Mouse (Mus musculus) neutrophil, adult 5-6 weeks (primary cell): ENCODE measurements around the gene Rac1. TPM values are rescaled to one million over a fixed set of nuclear protein-coding genes. Genes with fewer than 3 reads are reported as not detected.
"Not testable (repeated sequence)": the region's sequence is repeated elsewhere in the genome, so short reads cannot be mapped to it uniquely, and the experiment has no call there.

Source experiments
- ATAC-seq: fragments of 151-379, 151-347 bp; 2 replicates; pipeline ENCODE4 v1.8.0; 2017; ENCODE audit warnings: mild to moderate bottlenecking, moderate TSS enrichment; ENCODE audit not compliant: insufficient number of reproducible peaks, poor library complexity, low FRiP score, severe bottlenecking; ENCODE audit errors: extremely low read depth
- total RNA-seq: library from RNA; stranded (forward); fragments of 200-1000 nt; gene quantifications from 2 replicates; pipeline ENCODE4 v1.2.3, GENCODE M21; 2017

Rac1 gene
- total RNA-seq, 1 experiment from 2014 or later: 187 TPM

DNA sequence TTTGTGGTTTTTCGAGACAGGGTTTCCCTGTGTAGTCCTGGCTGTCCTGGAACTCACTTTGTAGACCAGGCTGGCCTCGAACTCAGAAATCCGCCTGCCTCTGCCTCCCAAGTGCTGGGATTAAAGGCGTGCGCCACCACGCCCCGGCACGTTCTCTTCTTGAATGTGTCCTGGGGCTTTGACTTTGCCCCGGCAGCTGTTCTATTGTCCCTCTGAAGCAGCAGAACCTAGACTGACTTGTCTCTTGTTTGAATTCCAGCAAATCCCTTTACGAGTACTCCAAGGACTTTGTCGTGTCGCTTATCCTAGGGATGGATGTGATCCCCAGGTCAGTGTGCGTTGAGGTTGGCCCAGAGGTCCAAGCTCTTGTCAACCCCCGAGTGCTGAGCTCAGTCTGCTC lies 27.1 kb downstream of the Rac1 start:
- ATAC-seq: not testable (repeated sequence)

DNA sequence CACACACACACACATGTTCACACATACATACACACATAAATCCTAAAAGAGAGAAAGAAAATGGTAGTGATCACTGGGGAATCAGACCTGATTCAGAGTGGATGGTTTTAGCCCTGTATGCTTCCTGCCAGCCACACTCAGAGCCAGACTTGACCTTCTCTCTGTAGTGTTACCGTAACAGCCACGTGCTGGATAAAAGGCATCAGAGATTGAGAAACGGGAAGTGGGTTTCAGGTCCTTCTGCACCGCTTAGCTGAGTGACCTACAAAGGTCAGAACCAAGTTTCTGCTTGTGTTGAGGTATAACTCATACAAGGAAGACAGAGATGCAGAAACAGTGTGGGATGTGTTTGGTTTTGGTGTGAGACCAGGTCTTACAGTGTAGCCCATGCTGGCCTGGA lies 28.1 kb downstream of the Rac1 start:
- ATAC-seq: peak; percentile 59; the same call in 1 of the 2 replicates

DNA sequence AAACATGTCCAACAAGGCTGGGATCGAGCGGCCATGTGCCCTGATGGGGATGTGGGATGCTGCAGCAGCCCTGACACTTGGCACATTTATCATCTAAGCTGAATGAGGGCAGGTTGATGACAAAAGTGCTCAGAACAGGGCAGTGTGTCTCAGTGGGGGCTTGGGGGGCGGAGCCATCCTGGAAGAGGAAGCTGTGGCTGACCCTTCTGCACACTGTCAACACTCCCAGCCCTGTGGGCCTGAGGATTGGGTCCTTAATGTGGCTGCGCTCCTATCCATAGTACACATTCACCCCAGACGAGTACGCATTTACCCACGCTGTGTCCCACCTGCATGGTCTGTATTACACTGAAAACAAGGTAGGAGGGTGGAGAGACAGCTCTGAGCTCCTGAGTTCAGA lies 28.6 kb downstream of the Rac1 start:
- ATAC-seq: no peak

DNA sequence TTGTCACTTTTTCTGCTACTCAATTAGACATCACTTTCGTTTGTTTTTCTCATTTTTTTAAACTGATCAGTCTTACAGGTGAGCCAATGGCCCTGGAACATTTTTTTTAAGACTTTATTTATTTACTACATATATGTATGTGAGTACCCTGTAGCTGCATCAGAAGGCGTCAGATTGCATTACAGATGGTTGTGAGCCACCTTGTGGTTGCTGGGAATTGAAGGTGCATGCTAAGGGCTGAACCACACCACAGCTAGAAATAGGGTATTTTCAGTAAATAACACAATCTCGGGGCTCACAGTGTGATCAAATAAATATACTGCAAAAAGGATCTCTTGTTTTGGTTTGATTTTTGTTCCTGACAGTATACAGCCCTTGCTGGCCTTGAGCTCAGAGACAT lies 30.4 kb downstream of the Rac1 start:
- no peak for ATAC-seq

DNA sequence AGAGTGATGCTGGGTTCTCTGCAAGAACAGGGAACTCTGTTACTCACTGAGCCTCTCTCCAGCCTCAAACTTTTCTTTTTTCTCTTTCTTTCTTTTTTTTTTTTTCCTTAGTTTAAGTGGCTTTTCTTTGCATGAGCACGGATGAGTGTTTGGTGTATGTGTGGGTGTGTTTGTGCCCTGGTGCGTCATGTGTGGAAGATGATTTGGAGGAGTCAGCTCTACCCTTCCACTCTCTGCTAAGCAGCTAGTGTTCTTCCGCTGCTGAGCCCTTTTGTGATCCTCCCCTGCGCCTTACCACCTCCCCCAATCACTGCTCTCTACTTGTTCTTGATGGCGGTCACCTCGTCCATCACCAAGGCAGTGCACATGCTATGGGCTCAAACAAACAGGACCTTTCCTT lies 32.1 kb downstream of the Rac1 start:
- ATAC-seq: no peak

DNA sequence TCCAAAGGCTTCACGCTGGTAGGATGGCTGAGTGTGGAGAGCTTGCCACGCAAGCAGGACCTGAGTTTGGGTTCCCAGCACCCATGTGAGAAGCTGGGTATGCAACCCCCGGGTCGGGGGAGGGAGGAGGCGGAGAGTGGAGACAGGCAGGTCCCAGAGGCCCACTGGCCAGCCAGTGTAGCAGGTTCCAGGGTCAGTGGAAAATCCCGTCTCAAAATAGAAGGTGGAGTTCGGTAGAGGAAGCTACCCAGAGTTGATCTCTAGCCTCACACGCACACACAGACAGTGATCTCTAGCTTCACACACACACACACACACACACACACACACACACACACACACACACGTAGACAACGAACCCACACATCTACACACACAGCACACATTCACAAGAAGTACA lies 34.7 kb downstream of the Rac1 start:
- no peak for ATAC-seq

DNA sequence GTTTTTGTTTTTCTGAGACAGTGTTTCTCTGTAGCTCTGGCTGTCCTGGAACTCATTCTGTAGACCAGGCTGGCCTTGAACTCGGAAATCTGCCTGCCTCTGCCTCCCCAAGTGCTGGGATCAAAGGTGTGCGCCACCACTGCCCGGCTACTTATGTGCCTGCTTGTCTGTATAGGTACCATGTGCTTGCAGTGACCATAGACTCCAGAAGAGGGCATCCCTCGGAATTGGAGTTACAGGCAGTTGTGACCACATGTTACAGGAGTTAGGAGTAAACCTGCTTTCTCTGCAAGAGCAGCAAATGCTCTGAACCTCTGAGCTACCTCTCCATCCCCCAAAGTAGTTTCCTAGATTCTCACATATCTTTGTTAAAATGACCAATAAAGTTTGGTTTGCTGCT lies 36.1 kb downstream of the Rac1 start:
- no peak for ATAC-seq

DNA sequence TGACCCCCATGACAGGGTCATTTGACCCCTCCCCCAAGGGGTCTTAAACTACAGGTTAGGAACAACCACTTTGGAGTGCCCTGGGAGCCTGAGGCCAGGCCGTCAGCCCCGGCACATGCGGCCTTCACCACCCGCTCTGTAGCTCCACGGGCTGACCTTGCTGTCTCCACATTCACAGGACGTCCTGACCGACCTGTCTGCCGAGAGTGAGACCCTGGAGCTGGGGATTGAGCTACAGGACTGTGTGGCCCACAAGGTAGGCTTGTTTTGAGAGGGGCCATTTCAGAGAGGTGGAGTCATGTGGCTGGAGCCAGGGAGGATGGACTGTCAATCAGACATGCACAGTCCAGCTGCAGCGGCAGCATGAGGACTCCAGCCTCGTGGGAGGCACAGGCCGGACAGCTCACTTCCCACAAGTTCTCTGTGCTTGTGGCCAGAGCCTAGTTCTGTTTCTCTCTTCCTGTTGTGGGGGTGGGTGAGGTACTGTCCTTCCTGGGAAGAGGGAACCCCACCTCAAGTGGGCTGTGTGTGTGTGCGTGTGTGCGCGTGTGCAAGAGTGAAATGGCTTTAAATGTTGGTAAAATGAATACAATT lies 38.0 kb downstream of the Rac1 start:
- peak; percentile 24; the same call in 1 of the 2 replicates for ATAC-seq

DNA sequence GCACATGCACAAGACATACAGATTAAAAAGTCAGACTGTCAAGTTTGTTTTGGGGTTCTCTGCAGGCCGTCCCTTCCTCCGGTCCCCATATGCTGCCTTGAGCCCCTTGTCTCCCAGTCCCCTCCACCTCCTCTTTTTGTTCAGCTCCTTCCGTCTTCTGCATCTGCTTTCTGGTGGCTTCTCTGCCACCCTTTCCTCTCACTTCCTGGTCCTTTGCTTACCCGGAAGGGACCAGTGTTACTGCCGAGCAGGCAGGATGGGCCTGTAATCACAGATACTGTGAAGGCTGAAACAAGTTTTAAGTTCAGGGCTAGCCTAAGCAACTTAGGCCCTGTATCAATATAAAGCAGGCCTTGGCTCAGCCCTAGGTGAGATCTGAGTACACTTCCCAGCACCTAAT lies 39.8 kb downstream of the Rac1 start:
- no peak for ATAC-seq

DNA sequence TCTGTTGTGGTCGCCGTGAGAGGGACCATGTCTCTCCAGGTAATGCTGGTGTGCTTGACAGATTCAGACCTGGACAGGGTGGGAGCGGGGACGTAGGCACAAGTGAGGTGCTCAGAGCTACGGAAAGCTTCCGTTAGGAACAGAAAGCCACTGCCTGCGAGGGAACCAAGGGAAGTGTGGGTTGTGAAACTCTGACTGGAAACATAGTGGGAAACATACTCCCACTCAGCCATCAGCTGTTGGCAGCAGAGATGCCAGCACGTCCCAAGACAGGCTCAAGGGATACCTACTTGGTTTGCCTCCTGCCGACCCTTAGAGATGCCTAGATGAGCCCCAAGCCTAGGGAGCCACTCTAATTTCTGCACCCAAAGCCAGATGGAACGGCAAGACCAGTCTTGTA lies 40.6 kb downstream of the Rac1 start:
- ATAC-seq: no peak

DNA sequence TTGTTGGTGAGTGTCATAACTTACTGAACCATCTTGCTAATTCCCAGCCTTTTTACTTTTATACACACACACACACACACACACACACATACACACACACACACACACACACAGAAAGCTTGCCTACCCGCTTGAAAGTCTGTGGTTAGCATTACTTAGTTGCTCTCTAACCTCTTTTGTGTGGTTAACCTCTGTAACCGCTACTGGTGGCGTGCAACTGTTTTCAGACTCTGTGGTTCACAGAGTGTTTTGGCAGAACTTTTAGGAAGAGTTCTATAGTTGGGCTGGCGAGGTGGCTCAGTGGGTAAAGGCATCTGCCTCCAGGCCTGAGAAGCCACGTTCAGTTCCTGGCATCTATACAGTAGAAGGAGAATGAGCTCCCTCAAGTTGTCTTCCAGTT lies 42.9 kb downstream of the Rac1 start:
- ATAC-seq: no peak

DNA sequence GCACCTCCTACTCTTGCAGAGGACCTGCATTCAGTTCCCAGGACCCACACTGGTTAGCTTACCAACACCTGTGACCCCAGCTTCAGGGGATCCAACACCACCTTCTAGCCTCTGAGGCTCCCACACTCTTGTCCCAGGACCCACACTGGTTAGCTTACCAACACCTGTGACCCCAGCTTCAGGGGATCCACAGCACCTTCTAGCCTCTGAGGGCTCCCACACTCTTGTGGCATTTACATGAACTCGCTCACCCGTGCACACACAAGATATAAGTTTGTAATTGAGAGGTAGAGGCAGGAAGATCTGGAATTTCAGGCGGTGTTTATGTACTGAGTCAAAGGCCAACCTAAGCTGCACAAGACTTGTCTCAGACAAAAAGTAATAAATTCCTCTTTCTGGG lies 49.9 kb downstream of the Rac1 start:
- no peak for ATAC-seq

DNA sequence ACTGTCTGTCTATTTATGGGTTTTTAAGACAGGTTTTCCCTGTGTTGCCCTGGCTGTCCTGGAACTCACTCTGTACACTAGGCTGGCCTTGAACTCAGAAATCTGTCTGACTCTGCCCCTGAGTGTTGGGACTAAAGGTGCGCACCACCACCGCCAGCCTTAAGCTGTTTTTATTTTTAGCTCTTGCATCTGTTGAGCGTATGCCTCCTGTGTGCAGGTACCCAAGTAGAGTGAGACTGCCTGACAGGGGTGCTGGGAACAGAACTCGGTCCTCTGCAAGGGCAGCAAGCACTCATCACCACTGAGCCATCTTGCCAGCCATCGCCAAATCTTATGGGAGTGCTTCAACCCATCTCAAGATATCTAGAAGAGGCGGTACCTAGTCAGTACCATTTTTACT lies 51.8 kb downstream of the Rac1 start:
- ATAC-seq: no peak

DNA sequence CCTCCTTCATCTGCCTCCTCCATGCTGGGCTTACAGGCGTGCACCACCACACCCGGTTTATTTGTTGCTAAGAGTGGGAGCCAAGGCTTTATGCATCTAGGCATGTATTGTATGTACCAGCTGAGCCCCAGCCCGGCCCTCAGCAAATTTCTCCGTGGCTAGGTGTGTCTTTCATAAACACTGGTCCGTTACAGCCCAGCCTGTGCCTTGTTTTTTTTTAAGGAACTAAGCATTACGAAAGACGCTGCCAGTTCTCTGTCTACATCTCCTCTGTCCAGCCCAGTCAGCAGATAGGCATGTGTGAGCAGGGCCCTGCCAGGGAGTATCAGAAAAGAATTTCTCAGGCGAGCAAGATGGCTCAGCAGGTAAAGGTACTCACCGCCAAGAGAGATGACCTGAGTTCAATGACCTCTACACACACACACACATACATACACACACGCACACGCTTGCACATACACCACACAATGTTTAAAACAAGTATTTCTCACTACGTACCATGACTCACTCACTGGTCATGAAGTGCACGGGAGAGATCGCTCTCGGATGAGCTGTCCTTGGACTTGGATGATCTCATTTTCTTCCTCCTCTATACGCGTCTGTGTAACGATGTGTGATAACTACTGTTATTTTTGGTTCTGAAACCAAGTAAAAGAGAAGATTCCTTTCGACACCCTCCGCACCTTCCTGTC lies 52.5 kb downstream of the Rac1 start:
- peak; percentile 73 for ATAC-seq

DNA sequence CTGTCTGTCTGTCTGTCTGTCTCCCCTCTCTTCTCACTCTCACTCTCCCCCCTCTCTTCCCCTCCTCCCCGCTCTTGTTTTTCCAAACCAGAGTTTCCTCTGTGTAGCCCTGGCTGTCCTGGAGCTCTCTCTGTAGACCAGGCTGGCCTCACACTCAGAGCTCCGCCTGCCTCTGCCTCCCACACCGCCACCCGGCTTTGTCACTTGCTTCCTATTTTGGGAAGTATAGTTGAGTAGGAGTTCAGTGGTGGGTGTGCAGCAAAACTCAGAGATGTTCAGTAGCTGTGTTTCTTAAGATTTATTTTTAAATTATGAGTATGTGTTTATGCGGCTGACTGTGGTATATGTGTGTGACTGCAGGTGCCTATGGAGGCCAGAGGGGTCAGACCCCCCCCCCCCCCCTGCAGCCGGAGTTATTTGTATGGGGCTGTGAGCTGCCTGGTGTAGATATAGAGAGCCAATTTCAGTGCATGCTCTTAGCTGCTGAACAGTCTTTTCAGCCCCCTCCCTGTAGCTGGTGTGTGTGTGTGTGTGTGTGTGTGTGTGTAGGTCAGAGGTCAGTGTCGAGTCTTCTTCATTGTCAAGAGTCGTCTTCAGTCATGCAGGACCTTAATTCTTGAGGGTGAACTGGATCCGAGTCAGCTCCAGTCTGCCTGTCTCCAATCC lies 55.8 kb downstream of the Rac1 start:
- no peak for ATAC-seq

DNA sequence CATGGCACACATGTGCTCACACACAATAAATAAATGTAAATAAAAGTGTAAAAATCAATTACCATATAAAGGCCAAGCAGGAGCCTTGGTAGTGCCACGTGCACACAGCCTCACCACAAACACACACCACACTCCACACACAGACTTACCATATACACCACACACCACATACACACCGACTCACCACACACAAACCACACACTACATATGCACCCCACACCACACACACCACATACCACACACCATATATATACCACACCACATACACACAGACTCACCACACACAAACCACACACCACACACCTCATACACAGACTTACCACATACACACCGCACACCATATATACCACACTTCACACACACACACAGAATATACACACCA lies 56.7 kb downstream of the Rac1 start:
- no peak for ATAC-seq

DNA sequence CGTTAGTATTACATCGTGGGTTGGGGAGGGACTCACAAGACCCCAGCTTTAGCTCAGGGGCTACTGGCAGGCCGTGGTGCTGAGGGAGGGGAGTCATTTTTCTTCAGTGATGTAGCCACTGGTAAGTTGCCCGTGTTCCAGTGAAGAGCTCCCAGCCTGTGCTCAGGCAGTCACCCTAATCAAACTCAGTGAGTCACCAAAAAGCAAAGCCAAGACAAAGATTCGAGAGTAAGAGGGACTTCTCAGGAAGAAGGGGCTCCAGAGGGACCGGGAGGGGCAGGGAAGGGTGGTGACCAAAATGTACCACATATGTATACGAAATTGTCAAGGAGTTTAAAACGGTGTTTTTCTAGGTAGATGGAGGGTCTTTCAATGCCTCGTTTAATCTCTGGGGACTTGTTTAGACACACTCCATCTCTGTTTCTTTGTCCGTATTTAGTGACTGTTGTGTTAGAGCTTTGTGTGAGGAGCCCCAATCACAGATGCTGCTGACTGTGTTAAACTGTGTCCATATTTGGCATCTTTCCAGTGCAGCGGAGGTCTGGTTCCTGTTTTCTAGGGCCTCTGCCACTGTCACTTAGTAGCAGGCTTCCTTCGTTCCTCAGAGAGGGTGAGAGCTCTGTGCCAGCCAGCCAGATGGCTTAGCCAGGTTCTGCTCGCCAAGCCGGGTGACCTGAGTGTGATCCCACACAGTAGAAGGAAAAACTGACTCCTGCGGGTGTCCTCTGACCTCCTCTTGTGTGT lies 57.2 kb downstream of the Rac1 start:
- ATAC-seq: peak; percentile 61; the same call in 1 of the 2 replicates

DNA sequence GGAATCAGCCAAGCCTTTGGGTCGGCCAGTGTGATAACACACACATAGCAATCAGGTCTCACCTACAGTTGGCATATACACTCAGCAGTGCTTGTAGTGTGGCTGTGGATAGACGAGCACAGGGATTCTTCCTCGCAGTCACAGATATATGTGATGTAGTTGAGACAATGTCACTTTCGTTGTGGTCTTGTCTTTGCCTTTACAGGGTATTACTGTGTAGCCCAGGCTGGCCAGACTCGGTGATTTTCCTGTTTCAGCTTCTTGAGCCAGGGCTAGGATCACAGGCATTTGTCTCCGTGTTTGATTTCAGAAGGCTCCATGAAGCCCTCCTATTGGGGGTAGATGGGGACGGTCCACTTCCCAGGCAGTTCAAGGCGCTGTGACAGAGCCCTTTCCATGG lies 58.2 kb downstream of the Rac1 start:
- ATAC-seq: no peak

DNA sequence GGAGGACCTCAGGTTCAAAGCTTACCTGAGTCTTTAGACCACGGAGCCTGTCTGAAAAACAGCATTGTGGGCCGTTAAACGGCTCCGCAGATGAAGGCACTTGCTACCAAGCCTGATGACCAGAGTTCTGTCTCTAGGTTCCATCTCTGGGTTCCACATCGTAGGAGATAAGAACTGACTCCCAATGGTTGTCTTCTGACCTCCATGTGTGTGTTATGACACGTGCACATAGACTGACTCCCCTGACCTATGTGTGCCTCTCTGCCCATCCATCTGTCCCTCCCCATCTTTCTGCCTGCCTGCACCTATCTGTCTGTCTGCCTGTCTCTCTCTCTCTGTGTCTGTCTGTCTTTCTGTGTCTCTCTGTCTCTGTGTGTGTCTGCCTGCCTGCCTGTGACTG lies 59.9 kb downstream of the Rac1 start:
- ATAC-seq: no peak
